Mouse (Mus musculus) heart, embryonic 12.5 days (tissue): Measurements from ENCODE around the gene Nufip2. TPM values are rescaled to one million over a fixed set of nuclear protein-coding genes. Genes with fewer than 3 reads are reported as not detected.
A peak's percentile ranks its signal among the peaks of the same experiment; 100 is the strongest.
"Not testable (repeated sequence)": the region's sequence is repeated elsewhere in the genome, so short reads cannot be mapped to it uniquely, and the experiment has no call there.

ENCODE experiments used
- ATAC-seq: fragments of 200-750 bp; cut with Nextera tagmentation; 2 replicates; pipeline ENCODE4 v1.8.0; 2017; ENCODE audit warnings: moderate TSS enrichment, moderate library complexity; ENCODE audit not compliant: insufficient number of reproducible peaks, low FRiP score
- H3K27ac ChIP-seq: fragments of 300-500 bp; sonication (generic); 2 replicates; pipeline ENCODE4 v1.5.1; 2016; ENCODE audit warnings: mild to moderate bottlenecking, moderate library complexity; ENCODE audit not compliant: poor library complexity, severe bottlenecking
- H3K27me3 ChIP-seq: fragments of 300-500 bp; sonication (generic); replicated peaks from 2 replicates; pipeline ENCODE4 v1.6.1; 2016; ENCODE audit warnings: mild to moderate bottlenecking, moderate library complexity
- H3K36me3 ChIP-seq: fragments of 300-500 bp; sonication (generic); 2 replicates; pipeline ENCODE4 v1.6.1; 2016; ENCODE audit warnings: mild to moderate bottlenecking, moderate library complexity
- H3K4me1 ChIP-seq: fragments of 300-500 bp; sonication (generic); replicated peaks from 2 replicates; pipeline ENCODE4 v1.6.1; 2016; ENCODE audit warnings: mild to moderate bottlenecking
- H3K4me2 ChIP-seq: fragments of 300-500 bp; sonication (generic); 2 replicates; pipeline ENCODE4 v1.6.1; 2016; ENCODE audit warnings: mild to moderate bottlenecking, moderate library complexity
- H3K4me3 ChIP-seq: fragments of 300-500 bp; sonication (generic); 2 replicates; pipeline ENCODE4 v1.5.1; 2016; ENCODE audit warnings: mild to moderate bottlenecking
- H3K9ac ChIP-seq: fragments of 300-500 bp; sonication (generic); 2 replicates; pipeline ENCODE4 v1.6.1; 2016; ENCODE audit warnings: mild to moderate bottlenecking, moderate library complexity
- H3K9me3 ChIP-seq: fragments of 300-500 bp; sonication (generic); replicated peaks from 2 replicates; pipeline ENCODE4 v1.6.1; 2016; ENCODE audit warnings: mild to moderate bottlenecking, moderate library complexity
- WGBS: fragments of 180-500 bp; shearing (Covaris S2); methylation state at CpG from one replicate; pipeline ENCODE4 v1.1.7; 2016; 5-methylcytosine and 5-hydroxymethylcytosine counted together
- polyA plus RNA-seq: library from polyadenylated mRNA; unstranded; fragments of >200 nt; fragmentation: Nextera tagmentation; extraction: Ambion mirVana; gene quantifications from 2 replicates; pipeline ENCODE4 v1.2.1, GENCODE M21; 2016

Gene Nufip2
- polyA plus RNA-seq = 4.4 and 4.9 TPM in 2 replicates

DNA sequence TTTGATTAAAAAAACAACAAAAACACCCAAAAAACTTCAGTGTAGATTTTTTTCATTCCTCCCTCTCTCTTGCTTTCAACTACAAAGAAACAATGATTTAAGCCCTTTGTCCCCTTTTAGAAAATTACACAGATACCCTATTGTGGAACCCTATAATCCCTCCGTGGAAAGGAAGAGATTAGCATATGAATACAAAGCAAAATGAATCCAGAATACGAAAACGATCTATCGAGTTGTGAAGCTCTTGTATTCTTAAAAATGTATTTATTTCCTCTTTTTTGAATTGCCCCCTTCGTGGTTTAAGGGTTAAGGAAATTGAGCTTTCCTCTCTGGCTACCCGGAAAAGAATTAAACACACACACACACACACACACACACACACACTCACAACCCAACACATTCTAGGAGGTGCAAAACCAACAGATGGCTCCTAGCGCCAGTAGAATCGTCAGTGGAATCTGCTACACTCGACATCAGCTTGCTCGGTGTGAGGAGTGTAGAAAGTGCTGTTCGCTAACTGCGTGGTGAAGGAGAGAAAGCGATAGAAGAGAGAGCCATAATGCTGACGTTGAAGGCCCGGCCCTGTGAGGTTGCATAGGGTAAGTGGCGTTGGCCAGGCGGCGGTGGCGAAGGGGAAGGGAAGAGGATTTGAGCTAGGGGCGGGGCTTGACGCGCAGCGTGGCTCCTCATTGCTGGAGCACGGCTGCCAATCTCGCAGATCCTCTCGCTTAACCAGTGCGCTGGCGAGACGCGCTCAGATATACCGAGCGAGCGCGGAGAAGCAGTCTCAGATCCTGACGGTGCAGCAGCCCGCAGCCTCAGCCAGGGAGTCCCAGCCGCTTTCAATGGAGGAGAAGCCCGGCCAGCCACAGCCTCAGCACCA is at the start of gene Nufip2:
TSS of gene Nufip2 (plus strand) at position 773 of the 883 bp plus-strand sequence.
- H3K27ac ChIP-seq = peak within 1 kb of the TSS; percentile 98
- no peaks in the 10 kb centered on the region for H3K27me3 ChIP-seq
- peak within 1 kb of the TSS; percentile 95 for H3K4me3 ChIP-seq
- peaks cover 3% of the 10 kb centered on the region; the same call in 1 of the 2 replicates for H3K36me3 ChIP-seq
- peak within 1 kb of the TSS; percentile 99 for H3K9ac ChIP-seq
- no peaks in the 10 kb centered on the region for H3K9me3 ChIP-seq
- H3K4me1 ChIP-seq = peaks cover 4% of the 10 kb centered on the region; the same call in 1 of the 2 replicates
- ATAC-seq = peak; percentile 98
- whole genome bisulfite sequencing = under 1% methylated on average over 38 of the region's 38 CpGs
- peak within 1 kb of the TSS; percentile 85 for H3K4me2 ChIP-seq

DNA sequence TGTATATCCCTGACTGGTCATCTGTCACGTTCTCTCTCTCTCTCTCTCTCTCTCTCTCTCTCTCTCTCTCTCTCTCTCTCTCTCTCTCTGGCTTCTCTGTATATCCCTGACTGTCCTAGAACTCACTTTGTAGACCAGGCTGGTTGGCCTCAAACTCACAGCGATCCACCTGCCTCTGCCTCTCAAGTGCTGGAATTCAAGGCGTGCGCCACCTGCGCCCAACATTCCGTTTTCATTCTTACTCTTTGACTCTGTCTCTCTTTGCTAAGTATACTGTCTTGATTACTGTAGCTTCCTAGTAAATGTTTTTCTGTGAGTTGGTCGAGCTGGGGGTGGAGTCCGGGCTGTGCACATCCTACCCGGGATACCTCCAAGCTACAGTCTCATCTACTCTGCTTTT is 44.6 kb upstream of the Nufip2 start:
- H3K4me2 ChIP-seq = no peak overlapping the region
- H3K27me3 ChIP-seq = no peaks in the 10 kb centered on the region
- no peak for ATAC-seq
- H3K27ac ChIP-seq = no peak overlapping the region
- no peaks in the 10 kb centered on the region for H3K9me3 ChIP-seq
- WGBS = 74% methylated on average over 9 of the region's 9 CpGs
- no peak overlapping the region for H3K4me3 ChIP-seq
- no peaks in the 10 kb centered on the region for H3K4me1 ChIP-seq
- no peak overlapping the region for H3K9ac ChIP-seq
- no peaks in the 10 kb centered on the region for H3K36me3 ChIP-seq

DNA sequence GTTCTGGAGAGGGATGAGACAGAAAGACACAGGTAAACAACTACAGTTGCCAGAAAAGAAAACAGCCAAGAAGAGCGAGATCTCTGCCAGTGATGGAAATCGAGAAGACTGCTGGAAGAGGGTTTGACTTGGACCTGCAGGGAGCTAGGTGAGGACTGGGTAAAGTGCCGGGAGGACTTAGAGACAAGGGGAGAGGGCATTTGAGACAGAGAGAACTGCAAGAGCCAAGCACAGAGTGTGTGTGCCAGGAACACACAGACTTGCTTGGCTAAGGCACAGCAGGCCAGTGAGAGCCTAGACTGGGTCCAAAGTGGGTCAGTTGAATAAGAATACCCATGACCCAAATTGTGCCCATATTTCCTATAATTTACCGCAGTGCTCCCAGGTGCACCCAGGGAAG is 40.5 kb upstream of the Nufip2 start:
- H3K9me3 ChIP-seq = no peaks in the 10 kb centered on the region
- no peak overlapping the region for H3K9ac ChIP-seq
- H3K4me2 ChIP-seq = no peak overlapping the region
- no peaks in the 10 kb centered on the region for H3K36me3 ChIP-seq
- H3K4me3 ChIP-seq = no peak overlapping the region
- no peak overlapping the region for H3K27ac ChIP-seq
- WGBS = 73% methylated on average over 4 of the region's 4 CpGs
- no peaks in the 10 kb centered on the region for H3K4me1 ChIP-seq
- ATAC-seq = no peak
- no peaks in the 10 kb centered on the region for H3K27me3 ChIP-seq

DNA sequence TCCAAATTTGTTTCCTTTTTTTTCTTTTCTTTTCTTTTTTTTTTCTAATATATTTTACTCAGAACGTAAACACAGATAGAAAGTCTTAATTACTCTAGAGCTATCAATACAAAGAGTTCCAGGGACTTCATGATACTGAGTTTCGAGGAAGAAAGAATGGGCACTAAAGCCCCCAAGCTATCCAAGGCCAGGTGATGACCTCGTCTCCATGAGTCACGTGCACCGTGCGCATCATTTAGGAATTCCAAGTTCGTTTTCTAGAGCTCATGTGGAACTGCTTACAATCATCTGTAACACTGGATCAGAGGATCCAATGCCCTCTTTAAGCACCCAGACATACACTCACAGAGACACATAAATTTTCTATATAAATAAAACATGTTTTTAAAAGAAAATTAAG is 37.1 kb upstream of the Nufip2 start:
- H3K36me3 ChIP-seq = no peaks in the 10 kb centered on the region
- 79% methylated on average over 7 of the region's 7 CpGs for WGBS

DNA sequence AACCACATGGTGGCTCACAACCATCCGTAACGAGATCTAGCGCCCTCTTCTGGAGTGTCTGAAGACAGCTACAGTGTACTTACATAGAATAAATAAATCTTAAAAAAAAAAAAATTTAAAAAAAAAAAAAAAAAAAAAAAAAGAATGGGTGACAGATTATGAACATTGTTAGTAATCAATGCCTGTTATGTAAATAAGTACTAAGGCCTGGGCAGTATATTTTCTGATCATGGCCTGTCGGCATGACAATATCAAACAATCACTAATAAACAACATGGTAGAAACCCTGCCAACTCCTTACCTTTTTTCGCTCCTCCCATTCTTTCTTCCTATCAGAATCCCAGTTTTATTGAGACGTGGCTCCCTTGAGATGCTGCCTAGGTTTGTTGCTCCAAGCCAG is 33.5 kb upstream of the Nufip2 start:
- no peak overlapping the region for H3K4me3 ChIP-seq
- no peaks in the 10 kb centered on the region for H3K36me3 ChIP-seq
- WGBS = 54% methylated on average over 6 of the region's 6 CpGs
- no peak overlapping the region for H3K27ac ChIP-seq
- H3K4me2 ChIP-seq = no peak overlapping the region
- H3K9ac ChIP-seq = no peak overlapping the region
- H3K9me3 ChIP-seq = no peaks in the 10 kb centered on the region
- H3K4me1 ChIP-seq = no peaks in the 10 kb centered on the region
- no peak for ATAC-seq
- no peaks in the 10 kb centered on the region for H3K27me3 ChIP-seq

More for the DNA sequence above, 37.1 kb upstream of the Nufip2 start:
- no peak overlapping the region for H3K9ac ChIP-seq
- ATAC-seq = no peak
- no peak overlapping the region for H3K4me2 ChIP-seq
- no peaks in the 10 kb centered on the region for H3K27me3 ChIP-seq
- no peaks in the 10 kb centered on the region for H3K4me1 ChIP-seq
- H3K9me3 ChIP-seq = no peaks in the 10 kb centered on the region
- H3K27ac ChIP-seq = no peak overlapping the region
- no peak overlapping the region for H3K4me3 ChIP-seq

DNA sequence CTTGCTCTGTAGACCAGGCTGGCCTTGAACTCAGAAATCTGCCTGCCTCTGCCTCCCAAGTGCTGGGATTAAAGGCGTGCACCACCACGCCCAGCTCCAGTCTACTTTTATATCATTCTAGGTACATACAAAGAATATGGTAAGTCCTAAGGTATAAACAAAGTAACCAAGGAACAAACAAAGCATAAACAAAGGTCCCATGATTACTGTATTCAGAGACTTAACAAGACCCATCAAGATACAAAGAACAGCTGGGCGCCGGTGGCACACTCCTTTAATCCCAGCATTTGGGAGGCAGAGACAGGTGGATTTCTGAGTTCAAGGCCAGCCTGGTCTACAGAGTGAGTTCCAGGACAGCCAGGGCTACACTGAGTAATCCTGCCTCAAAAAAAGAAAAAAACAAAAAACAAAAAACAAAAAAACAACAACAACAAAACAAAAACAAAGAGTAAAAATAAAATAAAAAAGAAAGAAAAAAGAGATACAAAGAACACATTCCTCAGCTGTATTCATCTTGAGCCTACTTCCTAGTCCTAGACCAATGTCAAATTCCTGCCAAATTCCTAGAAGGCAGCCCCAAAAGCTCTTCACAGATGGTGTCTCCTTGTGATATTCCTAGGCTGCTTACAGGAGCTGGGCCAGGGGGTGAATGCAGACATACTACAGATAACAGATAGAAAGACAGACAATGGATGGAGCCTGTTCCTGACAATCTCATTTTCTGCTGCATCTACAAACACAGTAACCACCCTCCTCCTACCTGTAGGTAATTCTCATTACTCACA is 32.4 kb upstream of the Nufip2 start:
- not testable (repeated sequence) for H3K27ac ChIP-seq, H3K27me3 ChIP-seq, H3K36me3 ChIP-seq, H3K4me3 ChIP-seq, H3K9ac ChIP-seq, H3K4me2 ChIP-seq, ATAC-seq, H3K4me1 ChIP-seq, H3K9me3 ChIP-seq
- whole genome bisulfite sequencing = 90% methylated on average over 4 of the region's 4 CpGs

DNA sequence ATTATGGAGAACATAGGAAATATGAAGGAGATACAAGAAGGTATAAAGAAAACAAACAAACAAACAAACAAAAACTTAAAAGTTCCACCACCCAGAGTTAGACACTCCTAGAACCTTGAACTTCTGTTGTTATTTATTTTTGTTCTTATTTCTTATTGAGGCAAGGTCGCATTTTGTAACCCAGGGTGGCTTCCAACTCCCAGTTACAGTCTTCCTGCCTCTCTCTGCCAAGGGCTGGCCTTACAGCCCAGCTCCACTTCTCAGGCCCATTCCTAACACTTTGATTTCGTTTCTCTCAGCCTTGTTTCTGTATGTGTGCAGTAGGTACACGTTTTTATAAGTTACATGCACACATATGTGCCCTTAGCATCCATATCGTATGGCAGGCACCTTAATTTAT is 26.0 kb upstream of the Nufip2 start:
- H3K4me2 ChIP-seq = no peak overlapping the region
- 58% methylated on average over 4 of the region's 4 CpGs for WGBS
- H3K36me3 ChIP-seq = no peaks in the 10 kb centered on the region
- H3K27ac ChIP-seq = no peak overlapping the region
- H3K9ac ChIP-seq = no peak overlapping the region
- ATAC-seq = no peak
- H3K4me3 ChIP-seq = no peak overlapping the region
- no peaks in the 10 kb centered on the region for H3K4me1 ChIP-seq
- H3K9me3 ChIP-seq = no peaks in the 10 kb centered on the region
- no peaks in the 10 kb centered on the region for H3K27me3 ChIP-seq

DNA sequence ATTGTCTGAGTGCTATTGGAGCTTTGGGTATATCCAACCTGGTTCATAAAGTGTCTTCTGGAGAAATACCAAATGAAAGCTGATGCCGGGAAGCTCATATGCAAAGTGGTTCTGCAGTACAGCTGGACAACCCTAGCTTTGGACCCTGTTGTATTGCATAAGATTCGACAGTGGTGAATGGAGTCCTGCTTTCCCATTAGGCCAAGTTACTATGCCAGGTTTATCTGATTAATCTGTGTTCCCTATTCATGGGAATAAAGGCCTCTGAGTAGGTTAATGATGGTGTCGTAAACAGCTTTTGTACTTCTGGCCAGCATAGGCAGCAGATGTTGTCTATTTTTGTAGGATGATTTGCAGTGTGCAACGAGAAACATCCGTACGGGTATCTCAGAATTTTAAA is 22.3 kb upstream of the Nufip2 start:
- no peak overlapping the region for H3K4me2 ChIP-seq
- ATAC-seq = no peak
- no peak overlapping the region for H3K27ac ChIP-seq
- 89% methylated on average over 6 of the region's 6 CpGs for WGBS
- H3K4me3 ChIP-seq = no peak overlapping the region
- H3K9me3 ChIP-seq = peaks cover 3% of the 10 kb centered on the region; the same call in 1 of the 2 replicates
- no peaks in the 10 kb centered on the region for H3K36me3 ChIP-seq
- H3K4me1 ChIP-seq = no peaks in the 10 kb centered on the region
- no peak overlapping the region for H3K9ac ChIP-seq
- H3K27me3 ChIP-seq = no peaks in the 10 kb centered on the region

DNA sequence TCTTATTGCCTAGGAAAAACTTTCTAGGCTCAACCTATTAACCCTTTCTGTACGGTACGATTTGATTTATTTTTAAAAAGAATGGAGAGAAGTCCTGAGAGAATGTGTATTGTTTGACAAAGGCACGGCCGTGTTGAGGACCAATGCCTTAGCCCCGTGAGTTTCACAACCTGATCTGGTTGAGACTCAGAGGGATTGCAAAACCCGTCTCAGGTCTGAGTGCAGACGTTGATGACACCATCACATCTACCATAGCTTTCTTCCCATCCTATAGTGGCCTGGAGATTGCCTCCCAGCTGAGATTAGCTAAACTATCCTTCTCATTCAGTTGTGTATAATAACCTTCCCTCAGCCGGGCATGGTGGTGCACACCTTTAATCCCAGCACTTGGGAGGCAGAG is 21.9 kb upstream of the Nufip2 start:
- 82% methylated on average over 8 of the region's 8 CpGs for WGBS

DNA sequence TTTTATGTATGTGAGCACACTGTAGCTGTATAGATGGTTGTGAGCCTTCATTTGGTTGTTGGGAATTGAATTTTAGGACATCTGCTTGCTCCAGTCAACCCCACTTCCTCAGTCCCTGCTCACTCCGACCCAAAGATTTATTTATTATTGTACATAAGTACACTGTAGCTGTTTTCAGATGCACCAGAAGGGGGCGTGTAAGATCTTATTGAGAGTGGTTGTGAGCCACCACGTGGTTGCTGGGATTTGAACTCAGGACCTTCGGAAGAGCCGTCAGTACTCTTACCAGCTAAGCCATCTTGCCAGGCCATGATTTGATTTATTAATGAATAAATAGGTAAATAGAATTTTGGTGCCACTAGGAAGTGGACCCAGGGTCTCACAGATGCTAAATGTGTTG is 20.6 kb upstream of the Nufip2 start:
- WGBS = 72% methylated on average over 5 of the region's 5 CpGs
- ATAC-seq = not testable (repeated sequence)

More for the DNA sequence above, 21.9 kb upstream of the Nufip2 start:
- peaks cover 3% of the 10 kb centered on the region; the same call in 1 of the 2 replicates for H3K9me3 ChIP-seq
- no peak overlapping the region for H3K4me3 ChIP-seq
- no peak overlapping the region for H3K27ac ChIP-seq
- H3K27me3 ChIP-seq = no peaks in the 10 kb centered on the region
- no peak overlapping the region for H3K9ac ChIP-seq
- H3K36me3 ChIP-seq = no peaks in the 10 kb centered on the region
- no peak overlapping the region for H3K4me2 ChIP-seq
- no peaks in the 10 kb centered on the region for H3K4me1 ChIP-seq
- no peak for ATAC-seq

DNA sequence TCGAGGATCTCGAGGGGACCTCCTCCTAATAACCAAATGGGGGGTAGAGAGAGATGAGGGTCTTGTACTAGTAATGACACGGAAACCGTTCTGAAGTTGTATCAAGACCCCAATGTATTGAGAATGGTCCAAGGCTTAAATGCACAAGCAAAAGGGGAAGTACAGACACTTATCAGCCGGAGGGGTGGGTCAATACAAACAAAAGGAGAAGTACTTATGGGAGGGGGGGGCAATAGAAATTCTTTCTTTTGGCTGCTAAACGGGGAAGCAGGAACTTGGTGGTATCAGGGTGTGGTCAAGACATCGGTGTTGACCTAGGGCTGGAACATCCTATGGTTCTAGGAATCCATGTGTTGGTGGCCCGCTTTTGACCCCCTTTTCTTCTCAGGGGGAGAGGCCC is 19.2 kb upstream of the Nufip2 start:
- not testable (repeated sequence) for H3K4me2 ChIP-seq, H3K4me1 ChIP-seq, H3K36me3 ChIP-seq, ATAC-seq, H3K9me3 ChIP-seq, H3K27me3 ChIP-seq, H3K4me3 ChIP-seq, H3K27ac ChIP-seq, H3K9ac ChIP-seq
- WGBS = 80% methylated on average over 8 of the region's 8 CpGs

More for the DNA sequence above, 20.6 kb upstream of the Nufip2 start:
- not testable (repeated sequence) for H3K27me3 ChIP-seq, H3K4me1 ChIP-seq, H3K4me3 ChIP-seq, H3K36me3 ChIP-seq, H3K4me2 ChIP-seq, H3K27ac ChIP-seq, H3K9me3 ChIP-seq, H3K9ac ChIP-seq
